18 mouse cellular contexts compared by ENCODE assay signal in the genomic region with DNA sequence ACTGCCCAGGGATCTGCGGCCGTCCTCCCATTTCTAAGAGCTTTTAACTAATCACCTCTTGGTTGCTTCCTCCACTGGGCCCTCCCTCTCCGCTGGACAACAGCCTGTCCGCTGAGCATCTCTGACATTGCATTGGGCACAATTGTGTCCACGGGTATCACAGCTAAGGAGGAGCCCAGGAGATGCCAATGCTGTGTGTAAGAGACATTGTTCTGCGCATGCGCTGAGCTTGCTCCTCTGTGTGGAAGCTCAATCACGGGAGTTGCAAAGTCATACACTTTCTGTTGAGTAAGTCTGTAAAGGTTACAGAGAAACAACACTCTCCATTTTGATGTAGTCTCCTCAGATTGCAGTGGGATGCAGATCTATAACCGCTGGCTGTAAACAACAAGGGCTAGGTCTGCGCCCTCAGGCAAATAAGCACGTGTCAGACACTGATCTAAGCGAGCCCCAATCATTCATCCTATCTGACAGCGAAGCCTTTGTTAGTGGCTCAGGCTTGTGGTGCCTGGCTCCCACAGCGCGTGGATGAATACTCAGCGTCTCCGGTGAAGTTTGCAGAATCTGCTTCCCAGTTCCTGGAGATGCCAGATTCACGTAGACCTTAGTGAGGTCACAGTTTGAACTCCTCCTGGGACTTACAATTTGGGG. TPM values are rescaled to one million over a fixed set of nuclear protein-coding genes. Genes with fewer than 3 reads are reported as not detected.
A peak's percentile ranks its signal among the peaks of the same experiment; 100 is the strongest.
DNase-seq lines count a peak whose midpoint lies in the region; ATAC-seq lines count a peak whose summit lies in the region.
"Had no signal": no experiment of that assay in that cellular context is flagged by ENCODE, and none has a peak within 500 bp of the region (broad histone marks: within the 10 kb centered on the region; RNA-seq: fewer than 3 reads in every experiment).

No protein-coding gene starts in this region.

- no peak overlapping the region for H3K9ac ChIP-seq in midbrain, embryonic 16.5 days (ENCODE audit: low read depth, low read length)
- no peak overlapping the region for H3K9ac ChIP-seq in midbrain, embryonic 15.5 days
- no peak overlapping the region for H3K9ac ChIP-seq in hindbrain, embryonic 13.5 days
- H3K9ac ChIP-seq: embryonic facial prominence, embryonic 12.5 days; forebrain, postnatal 0 days; limb, embryonic 12.5 days; liver, embryonic 14.5 days; neural tube, embryonic 13.5 days had no signal

- ATAC-seq in frontal cortex, adult (ENCODE audit: low TSS enrichment) = 0 out of 2 replicates have a peak, but pooled peaks have one; percentile 41
- no peak for ATAC-seq in midbrain, embryonic 16.5 days
- ATAC-seq in midbrain, embryonic 15.5 days (replicated peaks) = no peak
- no peak for ATAC-seq in hindbrain, embryonic 13.5 days (ENCODE audit: low FRiP score)
- ATAC-seq: forebrain, postnatal 0 days had no signal

- no peaks in the 10 kb centered on the region for H3K27me3 ChIP-seq in midbrain, embryonic 16.5 days (ENCODE audit: control insufficient read depth, insufficient read depth, low read depth, low read length)
- H3K27me3 ChIP-seq in midbrain, embryonic 15.5 days (replicated peaks) = no peaks in the 10 kb centered on the region
- H3K27me3 ChIP-seq in hindbrain, embryonic 13.5 days = no peaks in the 10 kb centered on the region
- H3K27me3 ChIP-seq: embryonic facial prominence, embryonic 12.5 days; neural tube, embryonic 13.5 days had no signal

- 0 out of 2 replicates have a peak overlapping the region, but pooled peaks have one; percentile 14 for H3K4me2 ChIP-seq in midbrain, embryonic 16.5 days (ENCODE audit: low read length)
- no peak overlapping the region for H3K4me2 ChIP-seq in midbrain, embryonic 15.5 days
- H3K4me2 ChIP-seq in hindbrain, embryonic 13.5 days = 0 out of 2 replicates have a peak overlapping the region, but pooled peaks have one; percentile 3
- H3K4me2 ChIP-seq: embryonic facial prominence, embryonic 12.5 days; limb, embryonic 12.5 days; neural tube, embryonic 13.5 days had no signal

- WGBS in midbrain, embryonic 16.5 days = 71% methylated on average over 18 of the region's 18 CpGs
- WGBS in midbrain, embryonic 15.5 days = 69% methylated on average over 18 of the region's 18 CpGs
- WGBS in hindbrain, embryonic 13.5 days = 43% methylated on average over 18 of the region's 18 CpGs

- H3K4me3 ChIP-seq in midbrain, embryonic 16.5 days (ENCODE audit: low read depth, low read length) = no peak overlapping the region
- no peak overlapping the region for H3K4me3 ChIP-seq in midbrain, embryonic 15.5 days
- no peak overlapping the region for H3K4me3 ChIP-seq in hindbrain, embryonic 13.5 days
- H3K4me3 ChIP-seq: embryonic facial prominence, embryonic 12.5 days; heart, adult 2 months; limb, embryonic 12.5 days; neural tube, embryonic 13.5 days had no signal

- H3K36me3 ChIP-seq in midbrain, embryonic 16.5 days (ENCODE audit: control insufficient read depth, insufficient read depth, low read length) = no peaks in the 10 kb centered on the region
- no peaks in the 10 kb centered on the region for H3K36me3 ChIP-seq in midbrain, embryonic 15.5 days (replicated peaks)
- no peaks in the 10 kb centered on the region for H3K36me3 ChIP-seq in hindbrain, embryonic 13.5 days
- H3K36me3 ChIP-seq: embryonic facial prominence, embryonic 12.5 days; limb, embryonic 12.5 days; neural tube, embryonic 13.5 days had no signal

- H3K27ac ChIP-seq in midbrain, embryonic 16.5 days (ENCODE audit: low read length) = no peak overlapping the region
- H3K27ac ChIP-seq in midbrain, embryonic 15.5 days = no peak overlapping the region
- H3K27ac ChIP-seq in hindbrain, embryonic 13.5 days = no peak overlapping the region
- H3K27ac ChIP-seq: embryonic facial prominence, embryonic 12.5 days; heart, adult 2 months; limb, embryonic 12.5 days; liver, embryonic 14.5 days; neural tube, embryonic 13.5 days had no signal

- no peaks in the 10 kb centered on the region for H3K9me3 ChIP-seq in midbrain, embryonic 16.5 days (replicated peaks; ENCODE audit: control insufficient read depth, low read length, poor library complexity, severe bottlenecking)
- no peaks in the 10 kb centered on the region for H3K9me3 ChIP-seq in midbrain, embryonic 15.5 days
- H3K9me3 ChIP-seq in hindbrain, embryonic 13.5 days = no peaks in the 10 kb centered on the region
- H3K9me3 ChIP-seq: embryonic facial prominence, embryonic 12.5 days; limb, embryonic 12.5 days; neural tube, embryonic 13.5 days had no signal

- no peak for DNase-seq in frontal cortex, adult 2 months (ENCODE audit: extremely low spot score in 1 of 2, low spot score in 1 of 2)
- DNase-seq in kidney, postnatal 14 days = no peak
- no peak for DNase-seq in thymus, postnatal 36 days
- DNase-seq: adrenal gland, postnatal 25 days; forebrain, postnatal 0 days; gastrocnemius, postnatal 10 days; heart, adult 2 months; kidney, adult 8-10 months; kidney, postnatal 4 days; thymus, postnatal 25 days had no signal

- no peaks in the 10 kb centered on the region; the same call in 1 of the 2 replicates for H3K4me1 ChIP-seq in midbrain, embryonic 16.5 days (ENCODE audit: control insufficient read depth, insufficient read depth, low read length)
- no peaks in the 10 kb centered on the region for H3K4me1 ChIP-seq in midbrain, embryonic 15.5 days
- peaks cover 6% of the 10 kb centered on the region for H3K4me1 ChIP-seq in hindbrain, embryonic 13.5 days (replicated peaks)
- H3K4me1 ChIP-seq: embryonic facial prominence, embryonic 12.5 days; limb, embryonic 12.5 days had no signal

RNA-seq across cellular contexts. Expression of gene Lrrc49, which starts 11.7 kb away (rescaled TPM):
- 65.1 and 67.9 TPM in 2 replicates for polyA plus RNA-seq in frontal cortex, adult 2 months (2012; rRNA removed)
- 83.5 and 88.4 TPM in 2 replicates for polyA plus RNA-seq in midbrain, embryonic 16.5 days (2015; fragmentation: Nextera tagmentation; extraction: Ambion mirVana)
- 80.4 and 80.9 TPM in 2 replicates for polyA plus RNA-seq in midbrain, embryonic 15.5 days (2015; fragmentation: Nextera tagmentation; extraction: Ambion mirVana)
- 67.9 and 70.0 TPM in 2 replicates for polyA plus RNA-seq in hindbrain, embryonic 13.5 days (2015; fragmentation: Nextera tagmentation; extraction: Ambion mirVana)

RNA-seq across cellular contexts. Expression of gene Larp6, which starts 13.1 kb away (rescaled TPM):
- 24.1 and 25.2 TPM in 2 replicates for polyA plus RNA-seq in frontal cortex, adult 2 months (2012; rRNA removed)
- polyA plus RNA-seq in midbrain, embryonic 16.5 days (2015; fragmentation: Nextera tagmentation; extraction: Ambion mirVana) = 20.7 and 22.9 TPM in 2 replicates
- 21.9 and 22.3 TPM in 2 replicates for polyA plus RNA-seq in midbrain, embryonic 15.5 days (2015; fragmentation: Nextera tagmentation; extraction: Ambion mirVana)
- 10.3 and 11.2 TPM in 2 replicates for polyA plus RNA-seq in hindbrain, embryonic 13.5 days (2015; fragmentation: Nextera tagmentation; extraction: Ambion mirVana)
